Mouse (Mus musculus): ENCODE measurements around the gene Cep290. TPM values are rescaled to one million over a fixed set of nuclear protein-coding genes. Genes with fewer than 3 reads are reported as not detected.
A peak's percentile ranks its signal among the peaks of the same experiment; 100 is the strongest.

The Cep290 gene
- polyA plus RNA-seq (2015; fragmentation: Nextera tagmentation; extraction: Ambion mirVana), result 3.1 and 4.3 TPM in 2 replicates

DNA sequence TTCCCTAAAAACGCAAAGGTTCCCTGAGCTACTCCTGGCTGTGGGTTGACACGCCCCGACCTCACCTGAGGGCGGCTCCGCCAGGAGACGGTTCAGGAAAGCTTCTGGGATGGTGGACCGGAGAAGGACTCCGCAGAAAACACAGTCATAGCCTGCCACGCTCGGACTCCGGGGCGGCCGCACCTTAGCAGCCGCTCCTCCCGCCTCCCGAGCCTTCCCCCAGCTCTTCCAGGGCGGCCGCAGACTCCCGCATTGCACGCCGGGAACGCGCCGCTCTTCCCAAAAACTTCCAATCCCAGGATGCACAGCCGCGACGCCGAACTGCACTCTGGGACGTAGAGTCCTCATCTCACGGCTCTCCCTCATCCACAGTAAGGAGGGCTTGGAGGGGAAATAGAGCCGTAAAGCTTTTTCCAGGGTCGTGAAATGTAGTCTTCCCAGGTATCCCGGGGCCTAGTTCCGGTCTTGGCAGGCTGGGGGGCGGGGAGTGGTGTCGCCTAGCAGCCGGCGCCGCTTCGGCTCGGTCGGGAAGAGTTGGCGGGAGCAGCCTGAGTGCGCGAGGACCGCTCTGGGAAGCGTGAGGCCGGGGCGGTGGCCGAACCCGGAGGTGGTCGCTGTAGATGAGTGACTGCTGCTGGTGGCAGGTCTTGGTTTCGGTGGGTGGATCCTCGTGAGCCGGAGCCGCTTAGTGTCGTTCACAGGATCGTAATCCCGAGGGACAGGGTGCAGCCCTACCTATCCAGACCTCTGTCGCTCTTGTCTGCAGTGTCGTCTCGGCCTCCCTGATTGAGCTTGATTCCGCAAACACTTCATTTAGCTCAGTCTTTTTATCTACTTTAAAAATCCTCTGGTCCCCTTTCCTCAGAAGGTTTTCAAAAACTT is at the start of gene Cep290, which contains the start of gene Tmtc3:
Cep290 (plus strand) TSS at position 462 of the 882 bp plus-strand sequence.
Tmtc3 (minus strand) TSS at position 254 of the 882 bp plus-strand sequence.
- TF ChIP-seq EP300 (IDR thresholded peaks at IDR 0.05), result no peak
- no peak for TF ChIP-seq CTCF (IDR thresholded peaks at IDR 0.05)
- no peaks in the 10 kb centered on the region for H3K9me3 ChIP-seq (ENCODE audit: low read length)

DNA sequence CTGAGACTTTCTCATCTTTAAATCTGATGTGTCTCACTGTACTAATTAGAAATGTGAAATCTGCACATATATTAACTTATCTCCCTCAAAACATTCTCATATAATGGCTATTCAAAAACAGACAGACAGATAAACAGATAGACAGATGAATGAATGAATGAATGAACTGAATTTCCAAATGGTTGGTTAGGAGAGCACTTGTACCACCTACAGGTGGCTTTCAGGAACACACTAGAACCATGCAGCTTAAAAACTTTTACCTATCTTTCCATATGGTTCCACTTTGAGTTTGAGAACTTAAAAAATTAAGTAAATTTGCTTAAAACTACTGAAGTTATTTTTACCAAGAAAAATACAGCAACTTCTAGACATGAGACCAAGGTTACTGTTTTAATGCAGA is 38.0 kb upstream of the Cep290 start:
- Histone ChIP-seq H3K9me3 (ENCODE audit: low read length) (no peaks in the 10 kb centered on the region), H3K27ac (ENCODE audit: low read length) (no peak overlapping the region), H3K9ac (replicated peaks; ENCODE audit: low read depth) (no peak overlapping the region), H3K36me3 (ENCODE audit: insufficient read depth, low read length) (no peaks in the 10 kb centered on the region), H3K4me1 (ENCODE audit: insufficient read depth, low read depth, low read length) (no peaks in the 10 kb centered on the region), H3K27me3 (replicated peaks; ENCODE audit: insufficient read depth, low read length) (no peaks in the 10 kb centered on the region), H3K4me2 (replicated peaks; ENCODE audit: low read depth, low read length) (no peak overlapping the region), H3K4me3 (ENCODE audit: low read depth, low read length) (no peak overlapping the region)
- TF ChIP-seq EP300 (IDR thresholded peaks at IDR 0.05) (no peak), CTCF (IDR thresholded peaks at IDR 0.05) (peak; percentile 49)
- no peak for ATAC-seq
- no peak for DNase-seq (ENCODE audit: low spot score)

More for the DNA sequence above, at the start of gene Cep290, which contains the start of gene Tmtc3:
- H3K27me3 ChIP-seq (replicated peaks; ENCODE audit: insufficient read depth, low read length), result no peaks in the 10 kb centered on the region
- WGBS, result 1% methylated on average over 62 of the region's 63 CpGs
- peak within 1 kb of the TSS; percentile 60 for H3K4me3 ChIP-seq (ENCODE audit: low read depth, low read length)
- peak within 1 kb of the TSS; percentile 33; the same call in 1 of the 2 replicates for H3K27ac ChIP-seq (ENCODE audit: low read length)
- ATAC-seq, result peak; percentile 98
- H3K4me1 ChIP-seq (ENCODE audit: insufficient read depth, low read depth, low read length), result no peaks in the 10 kb centered on the region
- peak within 1 kb of the TSS; percentile 43 for H3K9ac ChIP-seq (replicated peaks; ENCODE audit: low read depth)
- peak; percentile 99 for DNase-seq (ENCODE audit: low spot score)
- no peaks in the 10 kb centered on the region for H3K36me3 ChIP-seq (ENCODE audit: insufficient read depth, low read length)
- peak within 1 kb of the TSS; percentile 76 for H3K4me2 ChIP-seq (replicated peaks; ENCODE audit: low read depth, low read length)

- TF ChIP-seq EP300 (IDR thresholded peaks at IDR 0.05) (no peak), CTCF (IDR thresholded peaks at IDR 0.05) (no peak)
- Histone ChIP-seq H3K9ac (replicated peaks; ENCODE audit: low read depth) (no peak overlapping the region), H3K27ac (ENCODE audit: low read length) (no peak overlapping the region), H3K4me2 (replicated peaks; ENCODE audit: low read depth, low read length) (no peak overlapping the region), H3K27me3 (replicated peaks; ENCODE audit: insufficient read depth, low read length) (no peaks in the 10 kb centered on the region), H3K4me1 (ENCODE audit: insufficient read depth, low read depth, low read length) (no peaks in the 10 kb centered on the region), H3K4me3 (ENCODE audit: low read depth, low read length) (no peak overlapping the region), H3K9me3 (ENCODE audit: low read length) (no peaks in the 10 kb centered on the region), H3K36me3 (ENCODE audit: insufficient read depth, low read length) (0 out of 2 replicates have a peak, but pooled peaks cover 5% of the 10 kb centered on the region)
- ATAC-seq (no peak), DNase-seq (ENCODE audit: low spot score) (no peak)
Measured at GRCm38 (mm10) chr10:100460515-100460914, 26.8 kb upstream of the Cep290 start.

- H3K9me3 ChIP-seq (ENCODE audit: low read length), result no peaks in the 10 kb centered on the region
- H3K4me2 ChIP-seq (replicated peaks; ENCODE audit: low read depth, low read length), result no peak overlapping the region
- no peaks in the 10 kb centered on the region for H3K36me3 ChIP-seq (ENCODE audit: insufficient read depth, low read length)
- 46% methylated on average over 3 of the region's 3 CpGs for WGBS
- no peak overlapping the region for H3K9ac ChIP-seq (replicated peaks; ENCODE audit: low read depth)
- no peaks in the 10 kb centered on the region for H3K4me1 ChIP-seq (ENCODE audit: insufficient read depth, low read depth, low read length)
- H3K27me3 ChIP-seq (replicated peaks; ENCODE audit: insufficient read depth, low read length), result no peaks in the 10 kb centered on the region
- TF ChIP-seq EP300 (IDR thresholded peaks at IDR 0.05), result 0 out of 2 replicates have a peak, but pooled peaks have one; percentile 12
- peak; percentile 46 for TF ChIP-seq CTCF (IDR thresholded peaks at IDR 0.05)
- H3K4me3 ChIP-seq (ENCODE audit: low read depth, low read length), result no peak overlapping the region
- no peak overlapping the region for H3K27ac ChIP-seq (ENCODE audit: low read length)
- no peak for ATAC-seq
- peak; percentile 30 for DNase-seq (ENCODE audit: low spot score)
Measured at GRCm38 (mm10) chr10:100475040-100475439, 12.3 kb upstream of the Cep290 start.

- WGBS, result 85% methylated on average over 3 of the region's 3 CpGs
Measured at GRCm38 (mm10) chr10:100479538-100479937, 7.8 kb upstream of the Cep290 start.

GRCm38 (mm10) chr10:100486701-100487096 is 659 bp upstream of the Cep290 start:
- TF ChIP-seq EP300 (IDR thresholded peaks at IDR 0.05), result no peak
- TF ChIP-seq CTCF (IDR thresholded peaks at IDR 0.05), result no peak
- Histone ChIP-seq H3K9me3 (ENCODE audit: low read length) (no peaks in the 10 kb centered on the region), H3K9ac (replicated peaks; ENCODE audit: low read depth) (peak overlapping the region; percentile 43), H3K27ac (ENCODE audit: low read length) (peak overlapping the region; percentile 33; the same call in 1 of the 2 replicates), H3K27me3 (replicated peaks; ENCODE audit: insufficient read depth, low read length) (no peaks in the 10 kb centered on the region), H3K4me1 (ENCODE audit: insufficient read depth, low read depth, low read length) (no peaks in the 10 kb centered on the region), H3K36me3 (ENCODE audit: insufficient read depth, low read length) (no peaks in the 10 kb centered on the region), H3K4me3 (ENCODE audit: low read depth, low read length) (peak overlapping the region; percentile 60), H3K4me2 (replicated peaks; ENCODE audit: low read depth, low read length) (peak overlapping the region; percentile 76)
- peak; percentile 13 for ATAC-seq
- DNase-seq (ENCODE audit: low spot score), result peak; percentile 39
- WGBS, result 2% methylated on average over 13 of the region's 13 CpGs

More at GRCm38 (mm10) chr10:100479538-100479937, 7.8 kb upstream of the Cep290 start:
- Histone ChIP-seq H3K4me3 (ENCODE audit: low read depth, low read length) (no peak overlapping the region), H3K9me3 (ENCODE audit: low read length) (no peaks in the 10 kb centered on the region), H3K4me1 (ENCODE audit: insufficient read depth, low read depth, low read length) (no peaks in the 10 kb centered on the region), H3K27me3 (replicated peaks; ENCODE audit: insufficient read depth, low read length) (no peaks in the 10 kb centered on the region), H3K36me3 (ENCODE audit: insufficient read depth, low read length) (no peaks in the 10 kb centered on the region), H3K4me2 (replicated peaks; ENCODE audit: low read depth, low read length) (no peak overlapping the region), H3K9ac (replicated peaks; ENCODE audit: low read depth) (no peak overlapping the region), H3K27ac (ENCODE audit: low read length) (no peak overlapping the region)
- no peak for DNase-seq (ENCODE audit: low spot score)
- no peak for ATAC-seq
- TF ChIP-seq CTCF (IDR thresholded peaks at IDR 0.05), result no peak
- no peak for TF ChIP-seq EP300 (IDR thresholded peaks at IDR 0.05)
